Mouse (Mus musculus) layer of hippocampus, adult 18-20 months (tissue): ENCODE data around the gene Nfix. TPM values are rescaled to one million over a fixed set of nuclear protein-coding genes. Genes with fewer than 3 reads are reported as not detected.

Experiments used
- DNase-seq, 2 experiments: peaks; one replicate each; pipeline ENCODE4 v3.0.0; 2022; ENCODE audit warnings: low spot score in 2 of 2
- total RNA-seq, 2 experiments: library from RNA; stranded (reverse); gene quantifications; 2 replicates each; pipeline ENCODE4 v1.2.3; 2021

Gene Nfix
- total RNA-seq, 2 experiments from 2014 or later = 379 to 429 TPM

DNA sequence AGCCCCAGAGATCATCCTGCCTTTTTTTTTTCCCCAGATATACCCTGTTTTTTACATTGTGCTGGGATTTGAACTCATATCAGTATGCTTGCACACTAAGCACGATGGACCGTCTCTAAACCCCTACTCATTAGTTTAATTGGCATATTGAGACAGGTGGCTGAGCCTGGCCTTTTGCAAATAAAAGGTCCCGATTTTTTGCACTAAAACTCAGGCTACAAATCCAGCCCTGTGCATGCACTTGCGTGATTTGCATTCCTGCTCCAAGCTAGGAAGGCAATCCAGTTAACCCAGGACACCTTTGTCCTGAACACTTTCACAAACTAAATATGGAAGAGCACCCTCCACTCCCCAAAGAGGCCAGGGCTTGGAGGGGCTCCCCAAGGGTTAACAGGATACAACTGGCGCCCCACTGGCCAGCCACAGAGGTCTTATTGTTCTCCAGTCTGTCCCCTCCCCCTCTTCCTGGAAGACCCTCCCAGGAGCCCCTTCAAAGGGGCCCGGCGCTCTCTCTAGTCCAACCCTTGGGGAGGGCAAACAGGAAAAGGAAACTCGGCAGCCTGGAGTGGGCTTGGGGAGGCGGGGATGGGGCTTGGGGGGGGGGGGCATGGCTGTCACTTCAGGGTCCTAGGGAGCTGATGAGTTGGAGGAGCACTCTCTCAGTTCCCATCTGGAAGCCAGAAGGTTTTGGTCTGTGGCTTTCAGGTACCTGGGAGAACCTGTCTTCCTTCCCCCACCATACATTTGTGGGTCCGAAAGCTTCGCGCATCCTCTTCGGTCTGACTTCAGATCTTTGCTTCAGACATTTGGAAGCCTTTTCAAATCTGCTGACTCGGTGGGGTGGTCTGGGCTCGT, 144.6 kb downstream of the Nfix start:
- DNase-seq = no peak

DNA sequence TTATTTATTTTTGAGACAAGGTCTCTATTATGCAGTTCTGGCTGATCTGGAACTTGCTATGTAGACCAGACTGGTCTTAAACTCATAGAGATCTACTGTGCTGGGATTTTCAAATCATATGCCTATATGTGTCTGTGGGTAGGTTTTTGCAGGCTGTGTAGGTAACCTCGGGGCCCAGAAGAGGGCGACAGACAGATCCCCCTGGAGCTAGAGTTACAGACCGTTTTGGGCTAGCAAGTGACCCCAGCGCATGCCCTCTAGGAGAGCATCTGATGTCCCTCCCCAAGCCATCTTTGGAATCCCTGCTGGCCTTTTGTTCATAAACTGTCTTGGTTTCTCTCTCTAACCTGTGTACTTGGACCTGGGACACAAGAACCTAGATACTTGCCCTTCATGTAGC, 145.5 kb downstream of the Nfix start:
- DNase-seq = no peak

DNA sequence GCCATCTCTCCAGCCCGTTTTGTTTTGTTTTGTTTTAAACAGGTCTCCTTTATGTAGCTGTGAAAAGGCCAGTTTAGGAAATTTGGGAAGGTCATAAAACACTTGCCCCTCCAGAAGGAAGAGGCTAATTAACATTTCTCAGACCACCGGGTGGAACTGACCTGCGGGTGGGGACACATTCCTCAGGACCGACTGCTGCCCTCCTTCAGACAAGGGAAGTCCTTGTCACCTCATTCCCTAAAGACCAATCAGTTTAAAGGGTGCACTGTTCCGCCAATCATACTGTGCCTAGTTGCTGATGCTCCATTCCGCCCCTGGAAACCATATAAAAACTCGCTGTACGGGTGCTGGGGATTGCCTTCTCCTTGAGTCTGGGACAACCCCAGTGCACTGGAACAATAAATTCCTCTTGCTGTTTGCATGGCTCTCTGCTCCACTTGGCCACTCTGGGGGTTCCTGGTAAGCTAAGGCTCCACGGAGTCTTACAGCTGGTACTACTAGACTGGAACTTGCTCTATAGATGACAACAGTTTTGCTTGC, 147.0 kb downstream of the Nfix start:
- no peak for DNase-seq

DNA sequence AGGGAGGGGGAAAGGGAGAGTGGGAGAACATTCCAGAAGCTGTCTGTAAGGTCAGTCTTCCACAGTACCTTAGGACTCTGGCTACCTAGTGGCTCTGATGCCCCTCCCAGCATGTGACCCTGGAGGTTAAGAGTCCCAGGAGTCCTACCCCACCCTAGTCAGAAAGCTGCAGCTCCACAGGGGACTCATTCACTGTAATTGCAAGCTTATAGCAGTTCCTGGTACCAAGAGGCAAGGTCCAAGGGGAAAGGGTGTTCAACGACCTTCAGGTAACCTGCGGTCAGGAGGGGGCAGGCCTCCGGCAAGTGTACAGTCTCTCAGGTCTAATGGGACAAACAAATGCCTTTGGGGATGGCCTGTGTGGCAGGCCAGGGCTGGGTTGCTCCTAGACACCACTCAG, 149.9 kb downstream of the Nfix start:
- no peak for DNase-seq

Other genes starting within 250 kb of the Nfix start
- 10 to 100 TPM in 1 of 2 experiments, 1 to 10 TPM in 1; 6.2 to 10.0 TPM for gene Ier2, start 137.5 kb downstream of the Nfix start, total RNA-seq
- gene Trmt1, start 114.0 kb downstream of the Nfix start, total RNA-seq = 100 to 1,000 TPM in 1 of 2 experiments, 10 to 100 TPM in 1; 96.9 to 108 TPM
- gene Nacc1, start 112.5 kb downstream of the Nfix start, total RNA-seq = 10 to 100 TPM; 94.8 to 95.5 TPM
- 1 to 10 TPM; 2.0 to 2.2 TPM for gene Lyl1, start 98.9 kb downstream of the Nfix start, total RNA-seq
- not detected for gene G430095P16Rik, start 77.3 kb downstream of the Nfix start, total RNA-seq
- gene Dand5, start 22.5 kb upstream of the Nfix start, total RNA-seq = 10 to 100 TPM; 10.7 to 10.9 TPM
- gene Gadd45gip1, start 31.2 kb upstream of the Nfix start, total RNA-seq = 10 to 100 TPM; 27.3 to 27.4 TPM
- gene Rad23a, start 40.3 kb upstream of the Nfix start, total RNA-seq = 10 to 100 TPM; 63.8 to 77.0 TPM
- 100 to 1,000 TPM; 506 to 521 TPM for gene Calr, start 46.6 kb upstream of the Nfix start, total RNA-seq
- 10 to 100 TPM; 48.8 to 50.1 TPM for gene Farsa, start 56.6 kb upstream of the Nfix start, total RNA-seq
- 10 to 100 TPM; 15.7 to 16.5 TPM for gene Syce2, start 71.8 kb upstream of the Nfix start, total RNA-seq
- 10 to 100 TPM; 38.3 to 38.5 TPM for gene Gcdh, start 93.6 kb upstream of the Nfix start, total RNA-seq
- gene Klf1, start 101.6 kb upstream of the Nfix start, total RNA-seq = under 1 TPM in 1 of 2 experiments, not detected in 1; 0.27 TPM
- 1 to 10 TPM; 2.8 to 5.1 TPM for gene Dnase2a, start 108.2 kb upstream of the Nfix start, total RNA-seq
- gene Mast1, start 137.0 kb upstream of the Nfix start, total RNA-seq = 10 to 100 TPM; 71.8 to 73.3 TPM
- 1 to 10 TPM in 1 of 2 experiments, under 1 TPM in 1; 0.87 to 1.1 TPM for gene Rtbdn, start 146.6 kb upstream of the Nfix start, total RNA-seq
- gene Gm49661, start 169.1 kb upstream of the Nfix start, total RNA-seq = not detected
- 100 to 1,000 TPM; 319 to 358 TPM for gene Prdx2, start 169.2 kb upstream of the Nfix start, total RNA-seq
- 10 to 100 TPM; 41.8 to 46.2 TPM for gene Rnaseh2a, start 169.4 kb upstream of the Nfix start, total RNA-seq
- 100 to 1,000 TPM; 102 to 103 TPM for gene Junb, start 178.4 kb upstream of the Nfix start, total RNA-seq
- gene Hook2, start 190.3 kb upstream of the Nfix start, total RNA-seq = 1 to 10 TPM; 8.1 to 9.5 TPM
- not detected for gene Best2, start 214.2 kb upstream of the Nfix start, total RNA-seq
- gene Asna1, start 224.9 kb upstream of the Nfix start, total RNA-seq = 100 to 1,000 TPM; 122 to 125 TPM
- 100 to 1,000 TPM; 132 to 133 TPM for gene Trir, start 226.5 kb upstream of the Nfix start, total RNA-seq
- gene Tnpo2, start 236.6 kb upstream of the Nfix start, total RNA-seq = 100 to 1,000 TPM; 163 to 179 TPM